Mouse (Mus musculus) spleen, adult 2 months (tissue): Measurements from ENCODE around the gene Spa17.

Experiments used
- CTCF ChIP-seq: fragments of 200-500 bp; IDR thresholded peaks from 2 replicates; pipeline ENCODE4 v1.5.1; 2011; ENCODE audit warnings: mild to moderate bottlenecking, inconsistent platforms; ENCODE audit not compliant: insufficient read depth, insufficient read length, insufficient replicate concordance; ENCODE audit errors: extremely low read depth
- POLR2A ChIP-seq: fragments of 200-500 bp; IDR thresholded peaks from 2 replicates; pipeline ENCODE4 v1.6.1; 2011; ENCODE audit warnings: low read depth, low read length, inconsistent platforms

DNA sequence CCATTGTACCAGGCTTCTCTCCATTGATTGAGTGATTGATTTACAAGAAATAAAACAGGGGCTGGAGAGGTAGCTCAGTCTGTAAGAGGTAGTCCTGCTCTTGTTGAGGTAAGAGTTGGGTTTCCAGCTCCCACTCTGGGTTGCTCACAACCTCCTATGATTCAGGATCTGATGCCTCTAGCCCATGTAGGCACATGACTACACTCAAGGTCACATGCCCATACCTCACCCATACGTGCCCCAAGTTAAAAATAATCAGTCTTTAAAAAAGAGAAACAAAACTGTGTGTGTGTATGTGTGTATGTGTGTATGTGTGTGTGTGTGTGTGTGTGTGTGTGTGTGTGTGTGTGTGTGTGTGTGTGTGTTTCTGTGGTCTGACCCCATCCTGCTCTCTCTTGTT, 18.0 kb downstream of the Spa17 start:
- TF ChIP-seq CTCF, result no peak
- TF ChIP-seq POLR2A, result no peak
